Mouse (Mus musculus): ENCODE results near the gene Gm28269. TPM values are rescaled to one million over a fixed set of nuclear protein-coding genes. Genes with fewer than 3 reads are reported as not detected.

Gene Gm28269
- polyA plus RNA-seq (2016; fragmentation: Nextera tagmentation; extraction: Ambion mirVana) = not detected in 2 replicates

DNA sequence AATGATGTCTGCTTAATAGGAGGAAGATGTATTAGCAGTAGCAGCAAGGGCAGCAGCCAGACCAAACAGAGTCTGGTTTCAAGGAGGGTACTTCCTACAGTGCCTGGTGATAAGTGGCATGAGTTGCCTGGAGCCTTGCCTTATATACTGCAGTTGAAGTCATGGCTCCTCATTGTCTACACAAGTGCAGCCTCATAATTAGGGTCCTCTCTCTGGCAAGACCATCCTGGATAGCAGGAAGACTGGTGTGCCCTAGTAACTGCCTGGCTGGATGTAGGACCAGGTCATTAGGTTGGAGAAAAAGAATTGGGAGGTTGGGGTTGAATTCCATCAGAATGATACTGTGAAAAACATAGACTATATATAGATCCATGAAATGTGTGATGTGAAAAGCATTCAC lies at the start of gene Gm28269:
Gm28269 (minus strand) TSS at position 101 of the 400 bp plus-strand sequence.
- H3K36me3 ChIP-seq = no peaks in the 10 kb centered on the region

DNA sequence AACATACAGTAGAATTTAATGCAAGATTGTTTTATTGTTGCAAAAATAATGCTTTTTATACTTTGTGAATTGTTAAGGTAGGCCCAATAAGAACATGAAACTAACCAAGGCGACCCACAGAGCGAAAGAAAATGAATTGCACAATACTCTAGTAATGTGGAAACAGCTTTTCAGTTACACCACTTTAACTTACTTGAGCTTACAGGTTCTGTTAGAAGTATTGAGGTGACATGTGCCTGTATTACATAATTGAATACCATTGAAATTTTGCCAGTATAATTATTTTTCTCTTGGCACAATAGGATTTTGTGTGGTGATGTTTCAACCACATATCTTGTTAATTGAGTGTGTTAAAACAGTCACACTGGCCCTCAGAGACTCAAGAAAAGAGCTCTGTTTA lies 28.0 kb downstream of the Gm28269 start:
- WGBS = 96% methylated on average over 2 of the region's 2 CpGs
- H3K9me3 ChIP-seq (replicated peaks) = no peaks in the 10 kb centered on the region
- no peak for DNase-seq (ENCODE audit: low spot score)
- H3K36me3 ChIP-seq = no peaks in the 10 kb centered on the region
- H3K4me3 ChIP-seq = no peak overlapping the region
- H3K4me1 ChIP-seq = no peaks in the 10 kb centered on the region
- H3K27ac ChIP-seq (replicated peaks) = no peak overlapping the region
- H3K27me3 ChIP-seq (ENCODE audit: low read depth, poor library complexity, severe bottlenecking) = no peaks in the 10 kb centered on the region

More for the DNA sequence above, at the start of gene Gm28269:
- H3K27me3 ChIP-seq (ENCODE audit: low read depth, poor library complexity, severe bottlenecking) = no peaks in the 10 kb centered on the region
- no peak within 1 kb of the TSS for H3K4me3 ChIP-seq
- H3K9me3 ChIP-seq (replicated peaks) = no peaks in the 10 kb centered on the region
- H3K4me1 ChIP-seq = no peaks in the 10 kb centered on the region
- no peak within 1 kb of the TSS for H3K27ac ChIP-seq (replicated peaks)
- no peak for DNase-seq (ENCODE audit: low spot score)

DNA sequence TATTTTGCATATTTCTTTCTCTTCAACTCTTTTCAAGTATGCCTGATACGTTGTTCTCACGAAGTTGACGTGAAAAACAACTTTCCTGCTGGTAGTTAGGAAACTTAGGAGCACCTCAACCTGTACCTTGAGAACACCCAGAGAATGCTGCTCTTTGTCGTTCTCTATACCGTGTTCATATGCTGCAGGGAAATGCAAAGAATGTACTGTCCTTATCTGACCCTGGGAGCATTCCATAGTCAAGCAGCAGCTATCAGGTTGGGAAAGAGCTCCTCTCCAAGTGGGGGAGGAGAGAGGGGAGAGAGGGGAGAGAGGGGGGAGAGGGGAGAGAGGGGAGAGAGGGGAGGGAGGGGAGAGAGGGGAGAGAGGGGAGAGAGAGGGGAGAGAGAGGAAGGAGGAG lies 29.6 kb downstream of the Gm28269 start:
- H3K4me1 ChIP-seq = no peaks in the 10 kb centered on the region
- no peaks in the 10 kb centered on the region for H3K36me3 ChIP-seq
- DNase-seq (ENCODE audit: low spot score) = no peak
- H3K27me3 ChIP-seq (ENCODE audit: low read depth, poor library complexity, severe bottlenecking) = no peaks in the 10 kb centered on the region
- H3K9me3 ChIP-seq (replicated peaks) = no peaks in the 10 kb centered on the region
- no peak overlapping the region for H3K4me3 ChIP-seq
- 57% methylated on average over 5 of the region's 5 CpGs for WGBS
- no peak overlapping the region for H3K27ac ChIP-seq (replicated peaks)

DNA sequence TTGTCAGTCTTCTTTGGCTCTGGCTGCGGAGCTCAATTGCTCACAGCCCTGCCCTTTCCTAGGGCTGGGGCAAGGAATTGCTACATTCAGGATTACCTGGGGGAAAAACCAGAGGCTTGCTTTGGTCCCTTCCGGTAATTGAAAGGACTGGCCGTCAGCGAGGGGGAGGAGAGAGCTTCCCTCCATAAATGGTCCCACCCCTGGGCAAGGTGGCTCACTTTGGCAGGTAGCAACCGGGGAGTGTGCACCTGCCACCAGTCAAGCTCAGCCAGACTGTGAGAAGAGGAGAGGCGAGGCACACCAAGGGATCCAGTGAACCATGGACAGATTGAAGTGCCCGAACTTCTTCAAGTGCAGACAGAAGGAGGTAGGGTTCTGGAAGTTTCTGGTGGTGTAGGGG lies 30.1 kb downstream of the Gm28269 start, which contains the start of gene Slc6a14:
Slc6a14 (plus strand) TSS at position 68 of the 400 bp plus-strand sequence.
- Histone ChIP-seq H3K27me3 (ENCODE audit: low read depth, poor library complexity, severe bottlenecking) (no peaks in the 10 kb centered on the region), H3K27ac (replicated peaks) (no peak within 1 kb of the TSS), H3K4me1 (no peaks in the 10 kb centered on the region), H3K9me3 (replicated peaks) (no peaks in the 10 kb centered on the region), H3K36me3 (no peaks in the 10 kb centered on the region), H3K4me3 (no peak within 1 kb of the TSS)
- DNase-seq (ENCODE audit: low spot score) = no peak
- 65% methylated on average over 7 of the region's 7 CpGs for WGBS

DNA sequence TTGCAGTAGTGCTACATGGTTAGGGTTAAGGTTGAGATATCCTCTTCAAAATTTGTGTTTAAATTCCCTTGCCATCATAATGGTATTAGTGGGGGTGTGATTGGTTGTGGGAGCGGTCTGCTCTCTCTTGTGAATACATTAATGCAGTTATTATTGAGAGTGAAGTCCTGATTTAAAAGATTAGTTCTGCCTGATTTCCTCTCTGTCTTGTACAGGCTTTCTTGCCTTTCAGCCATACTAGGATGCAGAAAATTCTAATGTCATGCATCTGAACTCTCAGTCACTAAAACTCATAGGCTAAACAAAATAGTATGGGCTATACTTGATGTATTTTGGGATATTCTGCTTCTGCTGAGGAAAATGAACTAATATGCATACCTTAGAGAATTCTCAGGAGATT lies 40.4 kb downstream of the Gm28269 start:
- DNase-seq (ENCODE audit: low spot score) = no peak

DNA sequence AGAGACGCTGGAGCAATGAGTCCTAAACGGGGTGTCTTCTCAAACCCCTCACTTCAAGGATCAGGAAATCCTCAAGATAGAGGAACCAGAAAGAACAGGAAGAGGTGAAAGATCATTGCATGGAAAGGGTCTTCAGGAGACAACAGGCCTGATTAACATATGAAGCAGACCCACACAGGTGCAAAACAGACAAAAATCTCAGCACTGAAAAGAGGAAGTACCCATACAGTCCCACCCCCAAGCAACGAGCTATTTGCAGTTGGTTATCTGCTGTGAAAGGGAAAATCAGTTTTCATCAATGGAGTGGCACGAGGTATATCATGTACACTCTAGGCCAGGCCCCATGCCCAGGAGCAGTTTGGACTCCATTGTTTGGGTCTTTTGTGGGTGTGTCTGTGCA lies 43.3 kb downstream of the Gm28269 start:
- Histone ChIP-seq H3K4me1 (no peaks in the 10 kb centered on the region), H3K36me3 (no peaks in the 10 kb centered on the region), H3K4me3 (no peak overlapping the region), H3K27ac (replicated peaks) (no peak overlapping the region), H3K27me3 (ENCODE audit: low read depth, poor library complexity, severe bottlenecking) (no peaks in the 10 kb centered on the region), H3K9me3 (replicated peaks) (no peaks in the 10 kb centered on the region)
- DNase-seq (ENCODE audit: low spot score) = no peak
- WGBS = 80% methylated on average over 4 of the region's 4 CpGs

More for the DNA sequence above, 40.4 kb downstream of the Gm28269 start:
- no peak overlapping the region for H3K27ac ChIP-seq (replicated peaks)
- H3K4me1 ChIP-seq = no peaks in the 10 kb centered on the region
- H3K27me3 ChIP-seq (ENCODE audit: low read depth, poor library complexity, severe bottlenecking) = no peaks in the 10 kb centered on the region
- H3K4me3 ChIP-seq = no peak overlapping the region
- H3K36me3 ChIP-seq = no peaks in the 10 kb centered on the region
- WGBS = 54% methylated on average over 1 of the region's 1 CpGs
- H3K9me3 ChIP-seq (replicated peaks) = no peaks in the 10 kb centered on the region

DNA sequence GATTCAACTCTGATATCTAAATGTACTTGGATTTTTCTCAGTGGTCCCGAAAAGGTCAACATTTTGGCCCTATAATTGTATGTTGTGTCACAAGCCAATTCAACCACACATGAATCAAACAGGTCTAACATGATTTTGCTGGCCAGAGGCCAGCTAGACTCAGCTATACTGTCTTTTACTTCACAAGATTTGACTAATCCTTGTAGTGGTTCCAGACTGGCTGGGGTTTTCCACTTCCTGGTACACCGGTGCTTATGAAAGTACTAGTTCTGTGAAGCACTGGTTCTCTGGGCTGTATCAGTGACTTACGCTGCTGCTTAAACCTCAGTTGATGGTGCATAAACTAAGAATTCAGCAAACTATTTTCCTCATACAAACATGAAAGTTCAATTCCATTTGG lies 49.2 kb downstream of the Gm28269 start:
- H3K9me3 ChIP-seq (replicated peaks) = no peaks in the 10 kb centered on the region
- H3K27me3 ChIP-seq (ENCODE audit: low read depth, poor library complexity, severe bottlenecking) = no peaks in the 10 kb centered on the region
- no peak for DNase-seq (ENCODE audit: low spot score)
- no peaks in the 10 kb centered on the region for H3K4me1 ChIP-seq
- H3K36me3 ChIP-seq = no peaks in the 10 kb centered on the region
- 88% methylated on average over 3 of the region's 3 CpGs for WGBS
- H3K27ac ChIP-seq (replicated peaks) = no peak overlapping the region
- H3K4me3 ChIP-seq = no peak overlapping the region

DNA sequence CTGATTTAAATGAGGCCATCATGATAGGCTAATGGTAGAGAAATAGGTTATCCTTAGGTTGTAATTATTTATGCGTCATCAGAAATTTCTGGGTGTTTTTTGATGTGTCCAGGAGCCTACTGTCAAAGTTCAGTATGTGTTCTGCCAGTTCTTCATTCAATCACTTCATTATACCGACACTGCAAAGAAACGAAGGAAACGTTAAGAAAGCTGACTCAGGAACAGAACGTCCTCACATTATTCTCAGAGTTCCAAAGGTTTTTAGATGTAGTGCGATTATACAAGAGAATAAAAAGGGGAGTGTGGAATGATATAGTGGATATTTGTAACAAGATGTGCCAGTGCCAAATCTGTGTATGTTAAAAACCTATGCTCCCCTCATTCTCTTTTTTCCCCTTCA lies 49.7 kb downstream of the Gm28269 start:
- Histone ChIP-seq H3K27ac (replicated peaks) (no peak overlapping the region), H3K4me1 (no peaks in the 10 kb centered on the region), H3K27me3 (ENCODE audit: low read depth, poor library complexity, severe bottlenecking) (no peaks in the 10 kb centered on the region), H3K36me3 (no peaks in the 10 kb centered on the region), H3K9me3 (replicated peaks) (no peaks in the 10 kb centered on the region), H3K4me3 (no peak overlapping the region)
- 78% methylated on average over 6 of the region's 6 CpGs for WGBS
- no peak for DNase-seq (ENCODE audit: low spot score)

Other genes starting within 250 kb of the Gm28269 start
- not detected in 2 replicates for gene Slc6a14, start 30.2 kb downstream of the Gm28269 start, polyA plus RNA-seq (2016; fragmentation: Nextera tagmentation; extraction: Ambion mirVana)

Measured in midbrain, embryonic 10.5 days (tissue).